Mouse (Mus musculus) c-Kit-positive CD71-negative TER-119-negative erythroid progenitor cells, embryonic 14.5 days (primary cell): ENCODE data around the gene Dctn3.

Experiments used
- DNase-seq: peaks from one replicate; pipeline ENCODE4 v3.0.0-alpha.2; 2013; ENCODE audit warnings: low read depth

The Dctn3 gene

DNA sequence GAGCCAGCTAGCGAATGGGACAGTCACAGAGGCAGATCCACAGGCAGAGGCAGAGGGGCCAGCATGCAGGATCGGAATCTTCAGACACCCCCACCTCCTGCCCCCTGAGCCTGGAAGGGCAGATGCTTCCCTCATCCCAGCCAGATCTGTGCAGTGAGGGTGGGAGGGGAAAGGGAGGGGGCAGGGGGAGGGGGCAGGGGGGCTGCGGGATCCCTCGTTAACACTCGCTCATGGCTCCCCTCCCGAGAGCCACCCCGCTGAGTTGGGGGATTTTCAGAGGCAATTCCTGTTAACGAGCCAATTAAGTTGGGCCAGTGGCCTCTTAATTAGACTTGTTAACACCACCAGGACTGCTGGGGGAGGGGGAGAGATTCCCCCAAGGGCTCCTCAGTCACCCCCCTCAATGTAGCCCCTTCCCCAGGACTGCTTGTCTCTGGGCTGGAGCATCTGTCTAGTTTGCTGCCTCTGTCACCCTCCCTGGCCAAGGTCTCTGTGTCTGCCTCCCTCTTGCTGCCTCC lies 50.9 kb downstream of the Dctn3 start:
- DNase-seq, result no peak

DNA sequence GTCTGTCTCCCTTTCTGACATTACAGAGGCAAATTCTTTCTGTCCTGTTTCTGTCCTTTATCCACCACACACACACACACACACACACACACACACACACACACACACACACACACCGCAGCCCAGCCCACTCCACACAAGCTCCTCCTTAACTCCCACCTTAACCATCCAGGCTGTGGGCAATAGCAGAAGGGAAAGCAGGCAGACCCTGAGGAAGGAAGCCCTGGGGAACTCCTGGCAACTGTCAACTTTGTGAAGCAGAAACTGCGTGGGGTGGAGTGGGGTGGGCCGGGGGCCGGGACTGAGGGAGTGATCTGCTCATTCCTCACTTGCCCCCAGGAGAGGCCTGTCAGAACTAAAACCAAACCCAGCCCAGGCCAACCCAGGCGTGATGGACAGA lies 51.5 kb downstream of the Dctn3 start:
- DNase-seq, result no peak

DNA sequence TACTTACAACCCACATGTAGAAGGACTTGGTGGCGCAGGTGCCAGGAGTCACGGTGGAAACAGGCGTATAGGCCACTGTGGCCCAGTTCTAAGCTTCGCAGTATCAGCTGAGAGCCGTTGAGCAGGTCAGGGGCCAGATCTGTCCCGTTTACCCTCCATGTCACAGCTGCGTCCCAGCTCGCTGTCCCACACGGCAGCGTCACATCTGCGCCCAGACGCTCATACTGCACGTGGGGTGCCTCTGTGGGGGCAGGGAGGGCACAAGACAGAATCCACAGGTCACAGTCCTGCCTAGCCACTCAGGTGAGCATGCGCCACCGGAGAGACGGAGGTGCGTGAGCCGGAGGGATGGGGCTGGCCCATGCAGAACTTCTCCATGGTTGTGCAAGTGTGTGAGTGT lies 52.1 kb downstream of the Dctn3 start:
- no peak for DNase-seq

- DNase-seq, result no peak
Measured at GRCm38 (mm10) chr4:41666646-41667045, 56.3 kb downstream of the Dctn3 start.

- DNase-seq, result no peak
Measured at GRCm38 (mm10) chr4:41665009-41665675, 57.8 kb downstream of the Dctn3 start.
